Mouse (Mus musculus) erythroid progenitor cell, adult 5-6 weeks (primary cell): ENCODE measurements around the gene Rab4b. TPM values are rescaled to one million over a fixed set of nuclear protein-coding genes. Genes with fewer than 3 reads are reported as not detected.

Experiments used
- ATAC-seq: replicated peaks from 2 replicates; pipeline ENCODE4 v1.8.0; 2016; ENCODE audit warnings: moderate number of reproducible peaks, mild to moderate bottlenecking, moderate TSS enrichment, inconsistent platforms; ENCODE audit not compliant: poor library complexity, low FRiP score, severe bottlenecking
- total RNA-seq, 2 experiments: library from RNA; stranded (forward) in 1 of 2; stranded (reverse) in 1 of 2; fragments of 150-400 nt in 1 of 2; fragments of 186-747, 209-891 nt in 1 of 2; gene quantifications; 2 replicates each; pipeline versions ENCODE4 v1.2.3 to v1.2.4; 2015 to 2017; ENCODE audit warnings: low replicate concordance in 2 of 2

The Rab4b gene
- total RNA-seq (2015; ENCODE audit: low replicate concordance) (3.2 and 9.2 TPM in 2 replicates), total RNA-seq (2017; ENCODE audit: low replicate concordance) (3.2 and 9.8 TPM in 2 replicates)

- ATAC-seq: peak; percentile 93
Measured at GRCm38 (mm10) chr7:27178324-27179216, at the start of gene Rab4b. Rab4b (minus strand) TSS chr7:27178896.

GRCm38 (mm10) chr7:27228281-27228821 lies 49.7 kb upstream of the Rab4b start, which contains the start of gene Itpkc:
Itpkc (minus strand) TSS chr7:27228661.
- ATAC-seq: peak; percentile 89

GRCm38 (mm10) chr7:27227676-27228075 lies 49.0 kb upstream of the Rab4b start:
- ATAC-seq: 0 out of 2 replicates have a peak, but pooled peaks have one; percentile 9

GRCm38 (mm10) chr7:27227276-27227675 lies 48.6 kb upstream of the Rab4b start:
- no peak for ATAC-seq

GRCm38 (mm10) chr7:27224877-27225575 lies 46.3 kb upstream of the Rab4b start:
- ATAC-seq: no peak

- no peak for ATAC-seq
Measured at GRCm38 (mm10) chr7:27222538-27222937, 43.8 kb upstream of the Rab4b start.

- no peak for ATAC-seq
Measured at GRCm38 (mm10) chr7:27221939-27222338, 43.2 kb upstream of the Rab4b start.

- no peak for ATAC-seq
Measured at GRCm38 (mm10) chr7:27219937-27220336, 41.2 kb upstream of the Rab4b start.

- ATAC-seq: no peak
Measured at GRCm38 (mm10) chr7:27218586-27218985, 39.9 kb upstream of the Rab4b start.

GRCm38 (mm10) chr7:27212626-27213025 lies 33.9 kb upstream of the Rab4b start:
- ATAC-seq: 0 out of 2 replicates have a peak, but pooled peaks have one; percentile 50

GRCm38 (mm10) chr7:27203730-27204449 lies 25.2 kb upstream of the Rab4b start:
- ATAC-seq: no peak

- ATAC-seq: no peak
Measured at GRCm38 (mm10) chr7:27198779-27199178, 20.1 kb upstream of the Rab4b start.

GRCm38 (mm10) chr7:27198355-27198754 lies 19.7 kb upstream of the Rab4b start:
- no peak for ATAC-seq

- no peak for ATAC-seq
Measured at GRCm38 (mm10) chr7:27197634-27198033, 18.9 kb upstream of the Rab4b start.

GRCm38 (mm10) chr7:27197136-27197535 lies 18.4 kb upstream of the Rab4b start:
- no peak for ATAC-seq

GRCm38 (mm10) chr7:27195681-27196611 lies 17.2 kb upstream of the Rab4b start, which contains the start of the genes BC024978 and Snrpa:
BC024978 (plus strand) TSS chr7:27195781.
Snrpa (minus strand) TSS chr7:27196271.
- ATAC-seq: peak; percentile 96

- no peak for ATAC-seq
Measured at GRCm38 (mm10) chr7:27193731-27194130, 15.0 kb upstream of the Rab4b start.

GRCm38 (mm10) chr7:27192434-27192833 lies 13.7 kb upstream of the Rab4b start:
- ATAC-seq: no peak
